Comparison of ENCODE assay signal across 30 mouse cellular contexts in the genomic region with DNA sequence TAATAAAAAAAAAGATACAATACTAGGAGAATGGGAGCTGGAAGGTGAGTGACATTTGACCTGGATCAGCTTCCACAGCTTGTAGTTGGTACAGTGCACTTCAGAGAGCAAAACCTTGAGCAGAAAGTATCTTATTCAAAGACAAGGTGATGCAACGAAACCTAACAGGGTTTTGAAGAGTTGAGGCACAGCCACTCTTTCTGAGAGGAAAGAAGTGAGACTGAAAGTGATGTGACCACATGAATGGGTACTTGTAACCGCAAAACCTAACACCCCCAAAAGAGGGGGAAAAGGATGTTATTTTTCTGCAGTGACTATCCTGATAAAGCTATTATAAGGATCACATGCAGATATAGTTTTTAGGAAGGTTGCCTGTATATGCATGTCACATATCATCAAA.
"Had no signal": no experiment of that assay in that cellular context is flagged by ENCODE, and none has a peak within 500 bp of the region (broad histone marks: within the 10 kb centered on the region; RNA-seq: fewer than 3 reads in every experiment).

No protein-coding gene starts in this region.

- H3K9me3 ChIP-seq: limb, embryonic 10.5 days; limb, embryonic 12.5 days; limb, embryonic 13.5 days; limb, embryonic 15.5 days; liver, embryonic 12.5 days; liver, embryonic 13.5 days; liver, embryonic 15.5 days; lung, embryonic 15.5 days; megakaryocyte, embryonic 14.5 days; midbrain, embryonic 10.5 days; midbrain, embryonic 12.5 days; midbrain, embryonic 13.5 days; midbrain, embryonic 15.5 days; neural tube, embryonic 12.5 days had no signal

- H3K27ac ChIP-seq: limb, embryonic 10.5 days; limb, embryonic 12.5 days; limb, embryonic 13.5 days; limb, embryonic 15.5 days; liver, embryonic 12.5 days; liver, embryonic 13.5 days; liver, embryonic 14.5 days; liver, embryonic 15.5 days; lung, embryonic 15.5 days; macrophage; midbrain, embryonic 10.5 days; midbrain, embryonic 12.5 days; midbrain, embryonic 13.5 days; midbrain, embryonic 15.5 days; neural tube, embryonic 12.5 days had no signal

- H3K27me3 ChIP-seq: limb, embryonic 12.5 days; limb, embryonic 13.5 days; limb, embryonic 15.5 days; liver, embryonic 12.5 days; liver, embryonic 13.5 days; liver, embryonic 15.5 days; lung, embryonic 15.5 days; megakaryocyte, embryonic 14.5 days; midbrain, embryonic 12.5 days; midbrain, embryonic 13.5 days; midbrain, embryonic 15.5 days; neural tube, embryonic 12.5 days had no signal

- H3K4me1 ChIP-seq: limb, embryonic 10.5 days; limb, embryonic 12.5 days; limb, embryonic 13.5 days; limb, embryonic 15.5 days; liver, embryonic 12.5 days; liver, embryonic 13.5 days; liver, embryonic 15.5 days; lung, embryonic 15.5 days; megakaryocyte, embryonic 14.5 days; midbrain, embryonic 10.5 days; midbrain, embryonic 12.5 days; midbrain, embryonic 13.5 days; midbrain, embryonic 15.5 days; neural tube, embryonic 12.5 days had no signal

- H3K9ac ChIP-seq: limb, embryonic 12.5 days; limb, embryonic 13.5 days; limb, embryonic 15.5 days; liver, embryonic 12.5 days; liver, embryonic 13.5 days; liver, embryonic 14.5 days; liver, embryonic 15.5 days; liver, postnatal 0 days; lung, embryonic 14.5 days; lung, embryonic 15.5 days; midbrain, embryonic 12.5 days; midbrain, embryonic 13.5 days; midbrain, embryonic 15.5 days; neural tube, embryonic 12.5 days had no signal

- H3K4me2 ChIP-seq: limb, embryonic 12.5 days; limb, embryonic 13.5 days; limb, embryonic 15.5 days; liver, embryonic 11.5 days; liver, embryonic 12.5 days; liver, embryonic 13.5 days; liver, embryonic 15.5 days; lung, embryonic 14.5 days; lung, embryonic 15.5 days; midbrain, embryonic 11.5 days; midbrain, embryonic 12.5 days; midbrain, embryonic 13.5 days; midbrain, embryonic 15.5 days; neural tube, embryonic 12.5 days had no signal

- DNase-seq: left cerebral cortex, postnatal 4 days; liver; liver, embryonic 13.5 days; liver, postnatal 0 days; lung, adult 18-20 months; lung, adult 2 months; lung, embryonic 14.5 days; lung, postnatal 10 days; lung, postnatal 14 days; lung, postnatal 36 days; lung, postnatal 4 days; midbrain, embryonic 14.5 days had no signal

- H3K36me3 ChIP-seq: limb, embryonic 10.5 days; limb, embryonic 12.5 days; limb, embryonic 13.5 days; limb, embryonic 15.5 days; liver, embryonic 12.5 days; liver, embryonic 13.5 days; liver, embryonic 15.5 days; lung, embryonic 15.5 days; midbrain, embryonic 10.5 days; midbrain, embryonic 12.5 days; midbrain, embryonic 13.5 days; midbrain, embryonic 15.5 days; neural tube, embryonic 12.5 days had no signal

- H3K4me3 ChIP-seq: limb, embryonic 10.5 days; limb, embryonic 12.5 days; limb, embryonic 13.5 days; limb, embryonic 15.5 days; liver, embryonic 12.5 days; liver, embryonic 13.5 days; liver, embryonic 15.5 days; lung, embryonic 15.5 days; megakaryocyte, embryonic 14.5 days; midbrain, embryonic 10.5 days; midbrain, embryonic 12.5 days; midbrain, embryonic 13.5 days; midbrain, embryonic 15.5 days; myocyte; neural tube, embryonic 12.5 days had no signal
